Mouse (Mus musculus) CH12.LX (cell line): ENCODE measurements around the gene Nrd1.

Experiments used
- CTCF ChIP-seq, 2 experiments: IDR thresholded peaks in 1 of 2; conservative IDR thresholded peaks in 1 of 2; 2 replicates each; pipeline ENCODE4 v1.5.1; 2011 to 2012; ENCODE audit warnings: low read depth in 2 of 2, low read length in 2 of 2, improper control_type of control experiment in 1 of 2, inconsistent platforms in 1 of 2, mild to moderate bottlenecking in 1 of 2, moderate library complexity in 1 of 2
- E2F4 ChIP-seq: IDR thresholded peaks from 2 replicates; pipeline ENCODE4 v1.6.1; 2011; ENCODE audit warnings: low read depth, low read length, improper control_type of control experiment; ENCODE audit not compliant: insufficient replicate concordance
- EP300 ChIP-seq: IDR thresholded peaks from 2 replicates; pipeline ENCODE4 v1.6.1; 2011; ENCODE audit warnings: low read length, improper control_type of control experiment
- ETS1 ChIP-seq: conservative IDR thresholded peaks from 2 replicates; pipeline ENCODE4 v1.6.1; 2012; ENCODE audit warnings: low read depth, mild to moderate bottlenecking, inconsistent platforms, low read length, improper control_type of control experiment, moderate library complexity
- KAT2A ChIP-seq: IDR thresholded peaks from 2 replicates; pipeline ENCODE4 v1.6.1; 2012; ENCODE audit warnings: low read length, improper control_type of control experiment, inconsistent platforms; ENCODE audit not compliant: insufficient replicate concordance
- MAX ChIP-seq: IDR thresholded peaks from 2 replicates; pipeline ENCODE4 v1.6.1; 2011; ENCODE audit warnings: low read length, improper control_type of control experiment
- MAZ ChIP-seq: IDR thresholded peaks from 2 replicates; pipeline ENCODE4 v1.6.1; 2012; ENCODE audit warnings: low read depth, mild to moderate bottlenecking, inconsistent platforms, low read length, improper control_type of control experiment, moderate library complexity
- POLR2A ChIP-seq: IDR thresholded peaks from 2 replicates; pipeline ENCODE4 v1.6.1; 2011; ENCODE audit warnings: low read depth, mild to moderate bottlenecking, improper control_type of control experiment, low read length
- RAD21 ChIP-seq: IDR thresholded peaks from 2 replicates; pipeline ENCODE4 v1.6.1; 2011; ENCODE audit warnings: low read depth, mild to moderate bottlenecking, low read length, improper control_type of control experiment, moderate library complexity
- TBP ChIP-seq: conservative IDR thresholded peaks from 2 replicates; pipeline ENCODE4 v1.6.1; 2011; ENCODE audit warnings: low read depth, low read length, improper control_type of control experiment
- ZMIZ1 ChIP-seq: IDR thresholded peaks from 2 replicates; pipeline ENCODE4 v1.6.1; 2012; ENCODE audit warnings: low read depth, mild to moderate bottlenecking, inconsistent platforms, low read length, improper control_type of control experiment

GRCm38 (mm10) chr4:109105254-109105653 lies 104.8 kb downstream of the Nrd1 start:
- TF ChIP-seq ZMIZ1 (no peak), KAT2A (no peak), EP300 (peak; percentile 100), E2F4 (peak; percentile 62; the same call in 1 of the 2 replicates), CTCF (conservative IDR thresholded peaks at IDR 0.05 in 1 of 2, IDR thresholded peaks at IDR 0.05 in 1 of 2; ENCODE audit: low read depth in 2 of 2, low read length in 2 of 2) (no peak), RAD21 (no peak; the same call in 1 of the 2 replicates), MAZ (no peak), ETS1 (peak; percentile 97), POLR2A (no peak), TBP (no peak), MAX (peak; percentile 54; the same call in 1 of the 2 replicates)
